Mouse (Mus musculus): ENCODE results near the gene Rdx. TPM values are rescaled to one million over a fixed set of nuclear protein-coding genes. Genes with fewer than 3 reads are reported as not detected.

The Rdx gene
- 109 and 118 TPM in 2 replicates for total RNA-seq (2012; rRNA removed)
- polyA plus RNA-seq (2012; ENCODE audit: insufficient read depth in 1 of 2, insufficient read length in 2 of 2, low read depth in 1 of 2, low replicate concordance in 2 of 2, missing spikeins in 1 of 2): 100 to 1,000 TPM; 103 to 152 TPM

- peak within 1 kb of the TSS; percentile 87 to 93 for H3K4me3 ChIP-seq (ENCODE audit: control insufficient read depth in 1 of 2, insufficient read depth in 1 of 2, low read depth in 2 of 2, low read length in 2 of 2)
- H3K79me2 ChIP-seq (ENCODE audit: control insufficient read depth, insufficient read depth, low read length, poor library complexity): peaks cover 43% of the 10 kb centered on the region
- peaks cover 7 to 19% of the 10 kb centered on the region in 2 experiments; a peak in 3 of 4 replicates for H3K36me3 ChIP-seq (ENCODE audit: control insufficient read depth in 1 of 2, insufficient read depth in 2 of 2, low read length in 2 of 2)
- H3K27me3 ChIP-seq (ENCODE audit: control insufficient read depth in 1 of 2, insufficient read depth in 2 of 2, low read length in 2 of 2): no peaks in the 10 kb centered on the region
- peak within 1 kb of the TSS; percentile 40 for H3K27ac ChIP-seq (ENCODE audit: control insufficient read depth, low read depth, low read length)
- H3K9me3 ChIP-seq (replicated peaks; ENCODE audit: insufficient read depth, low read length): no peaks in the 10 kb centered on the region
- H3K4me1 ChIP-seq (ENCODE audit: control insufficient read depth in 1 of 2, insufficient read depth in 2 of 2, low read length in 2 of 2): peaks cover 11 to 15% of the 10 kb centered on the region in 2 experiments
- TF ChIP-seq NELFE (IDR thresholded peaks at IDR 0.05; ENCODE audit: low read depth, low read length) (no peak), SIN3A (IDR thresholded peaks at IDR 0.05; ENCODE audit: low read length) (no peak), SMC3 (IDR thresholded peaks at IDR 0.05; ENCODE audit: low read depth, low read length) (0 out of 2 replicates have a peak, but pooled peaks have one; percentile 4)
- peak within 1 kb of the TSS; percentile 100 for H3K9ac ChIP-seq (ENCODE audit: control insufficient read depth, low read depth, low read length, poor library complexity, severe bottlenecking)
- no peak for DNase-seq (ENCODE audit: low read depth, low spot score)
These were observed at the start of gene Rdx for GRCm38 (mm10) chr9:52047129-52047820. Rdx (plus strand) TSS chr9:52047173.

GRCm38 (mm10) chr9:52003501-52003900 lies 43.5 kb upstream of the Rdx start:
- Histone ChIP-seq H3K27me3 (ENCODE audit: control insufficient read depth in 1 of 2, insufficient read depth in 2 of 2, low read length in 2 of 2) (peaks cover 0 to 2% of the 10 kb centered on the region in 2 experiments; a peak in 3 of 4 replicates), H3K9ac (ENCODE audit: control insufficient read depth, low read depth, low read length, poor library complexity, severe bottlenecking) (no peak overlapping the region), H3K4me1 (ENCODE audit: control insufficient read depth in 1 of 2, insufficient read depth in 2 of 2, low read length in 2 of 2) (no peaks in the 10 kb centered on the region), H3K9me3 (replicated peaks; ENCODE audit: insufficient read depth, low read length) (no peaks in the 10 kb centered on the region), H3K4me3 (ENCODE audit: control insufficient read depth in 1 of 2, insufficient read depth in 1 of 2, low read depth in 2 of 2, low read length in 2 of 2) (no peak overlapping the region), H3K27ac (ENCODE audit: control insufficient read depth, low read depth, low read length) (no peak overlapping the region), H3K79me2 (ENCODE audit: control insufficient read depth, insufficient read depth, low read length, poor library complexity) (no peaks in the 10 kb centered on the region), H3K36me3 (ENCODE audit: control insufficient read depth in 1 of 2, insufficient read depth in 2 of 2, low read length in 2 of 2) (no peaks in the 10 kb centered on the region)
- TF ChIP-seq MAZ (IDR thresholded peaks at IDR 0.05; ENCODE audit: low read depth, low read length) (no peak), TCF12 (IDR thresholded peaks at IDR 0.05; ENCODE audit: low read depth, low read length) (no peak), CHD1 (IDR thresholded peaks at IDR 0.05; ENCODE audit: low read depth, low read length) (no peak), EP300 (IDR thresholded peaks at IDR 0.05; ENCODE audit: low read depth in 1 of 2, low read length in 2 of 2) (no peak), RAD21 (IDR thresholded peaks at IDR 0.05; ENCODE audit: low read depth, low read length) (no peak), ZNF384 (IDR thresholded peaks at IDR 0.05; ENCODE audit: low read depth, low read length) (no peak), ELF1 (IDR thresholded peaks at IDR 0.05; ENCODE audit: low read depth, low read length) (no peak), CHD2 (IDR thresholded peaks at IDR 0.05; ENCODE audit: low read length) (no peak), MYB (IDR thresholded peaks at IDR 0.05; ENCODE audit: low read depth, low read length) (no peak), GABPA (IDR thresholded peaks at IDR 0.05; ENCODE audit: low read depth, low read length) (no peak), CTCF (IDR thresholded peaks at IDR 0.05 in 2 of 3, conservative IDR thresholded peaks at IDR 0.05 in 1 of 3; ENCODE audit: control insufficient read depth in 1 of 3, insufficient read depth in 1 of 3, low read depth in 2 of 3, low read length in 3 of 3, poor library complexity in 1 of 3, severe bottlenecking in 1 of 3) (no peak), ZMIZ1 (IDR thresholded peaks at IDR 0.05; ENCODE audit: low read depth, low read length) (no peak), GATA1 (IDR thresholded peaks at IDR 0.05; ENCODE audit: low read depth, low read length) (no peak), NELFE (IDR thresholded peaks at IDR 0.05; ENCODE audit: low read depth, low read length) (no peak), NRF1 (IDR thresholded peaks at IDR 0.05; ENCODE audit: insufficient read depth, low read depth, low read length, poor library complexity, severe bottlenecking) (no peak), MEF2A (IDR thresholded peaks at IDR 0.05; ENCODE audit: extremely low read depth, insufficient replicate concordance, low read depth, low read length, poor library complexity, severe bottlenecking) (no peak), UBTF (IDR thresholded peaks at IDR 0.05; ENCODE audit: borderline replicate concordance, insufficient read depth, low read depth, low read length) (no peak), POLR2AphosphoS2 (IDR thresholded peaks at IDR 0.05; ENCODE audit: low read length) (no peak), MAFK (IDR thresholded peaks at IDR 0.05; ENCODE audit: borderline replicate concordance, low read depth, low read length) (no peak)
- DNase-seq (ENCODE audit: low read depth, low spot score): no peak

Data from MEL (cell line).